In the genomic region with DNA sequence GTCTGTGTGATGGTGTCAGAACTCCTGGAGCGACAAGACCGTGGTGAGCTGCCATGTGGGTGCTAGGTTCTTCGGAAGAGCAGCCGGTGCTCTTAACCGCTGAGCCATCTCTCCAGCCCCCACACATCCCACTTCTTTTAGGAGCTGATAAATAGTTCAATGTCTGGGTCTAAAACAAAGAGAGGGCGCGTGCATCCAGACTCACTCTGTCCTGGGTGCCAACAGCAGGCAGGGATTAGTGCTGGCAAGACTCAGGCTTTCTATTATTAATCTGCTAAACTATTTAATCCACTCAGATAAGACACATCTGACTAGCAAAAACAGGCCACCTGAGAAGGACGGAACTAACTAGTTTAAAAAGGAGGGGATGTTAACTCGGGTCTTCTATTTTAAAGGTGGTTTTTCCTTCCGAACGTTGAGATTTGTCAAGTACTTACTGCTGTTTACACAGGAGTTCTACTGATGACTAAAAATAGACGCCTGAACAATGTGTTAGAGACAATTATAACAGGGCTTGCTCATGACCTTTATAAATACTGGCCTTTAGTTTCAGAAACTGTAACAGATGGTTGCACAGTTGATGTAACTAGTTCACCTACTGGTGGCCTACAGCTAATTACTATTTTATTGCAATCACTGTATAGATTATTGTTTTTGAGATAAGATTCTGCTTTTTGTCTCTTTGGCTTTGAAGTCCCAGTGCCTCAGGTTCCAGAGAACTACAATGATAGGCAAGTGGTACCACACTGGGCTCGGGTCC, we compare ENCODE assay signal across 20 mouse cellular contexts. TPM values are rescaled to one million over a fixed set of nuclear protein-coding genes. Genes with fewer than 3 reads are reported as not detected.
DNase-seq lines count a peak whose midpoint lies in the region; TF ChIP-seq lines count a peak whose summit lies in the region.
"Had no signal": no experiment of that assay in that cellular context is flagged by ENCODE, and none has a peak within 500 bp of the region (broad histone marks: within the 10 kb centered on the region; RNA-seq: fewer than 3 reads in every experiment).

No protein-coding gene starts in this region.

- H3ac ChIP-seq in myocyte (ENCODE audit: control insufficient read depth, insufficient read length) = no peak overlapping the region

- peaks cover 6% of the 10 kb centered on the region for H3K79me2 ChIP-seq in myocyte (ENCODE audit: control insufficient read depth, insufficient read depth)

- H3K4me1 ChIP-seq in heart, embryonic 10.5 days = peaks cover 40% of the 10 kb centered on the region
- H3K4me1 ChIP-seq in hindbrain, embryonic 10.5 days (replicated peaks) = peaks cover 29% of the 10 kb centered on the region

- H3K4me2 ChIP-seq in myocyte (ENCODE audit: low read depth) = peak overlapping the region; percentile 55

- H3K27me3 ChIP-seq in heart, embryonic 10.5 days (ENCODE audit: insufficient read depth, poor library complexity, severe bottlenecking) = no peaks in the 10 kb centered on the region
- H3K27me3 ChIP-seq in myocyte (ENCODE audit: control insufficient read depth, insufficient read depth, insufficient read length) = no peaks in the 10 kb centered on the region
- no peaks in the 10 kb centered on the region for H3K27me3 ChIP-seq in hindbrain, embryonic 10.5 days (ENCODE audit: insufficient read depth, poor library complexity, severe bottlenecking)

- intact Hi-C loops in gastrocnemius, adult 2 months (cut with DNase I) = no loop called here
- intact Hi-C loops in gastrocnemius, postnatal 14 days (cut with DNase I; ENCODE audit: low total_unique reads) = no loop called here
- intact Hi-C loops in left cerebral cortex, adult 2 months (cut with DNase I) = no loop called here

- peak overlapping the region; percentile 68 for H3K27ac ChIP-seq in gastrocnemius, adult 2 months
- no peak overlapping the region for H3K27ac ChIP-seq in left cerebral cortex, adult 2 months
- peak overlapping the region; percentile 70 for H3K27ac ChIP-seq in heart, embryonic 10.5 days
- H3K27ac ChIP-seq in hindbrain, embryonic 10.5 days = no peak overlapping the region
- H3K27ac ChIP-seq: forebrain, embryonic 10.5 days; midbrain, embryonic 10.5 days had no signal

- peaks cover 26% of the 10 kb centered on the region for H3K36me3 ChIP-seq in heart, embryonic 10.5 days
- peaks cover 9% of the 10 kb centered on the region for H3K36me3 ChIP-seq in myocyte (ENCODE audit: control insufficient read depth, insufficient read depth)
- H3K36me3 ChIP-seq in hindbrain, embryonic 10.5 days = peaks cover 46% of the 10 kb centered on the region

- 49% methylated on average over 13 of the region's 13 CpGs for WGBS in heart, embryonic 10.5 days
- 89% methylated on average over 13 of the region's 13 CpGs for WGBS in hindbrain, embryonic 10.5 days

- H3K4me3 ChIP-seq in gastrocnemius, adult 2 months = peak overlapping the region; percentile 46
- H3K4me3 ChIP-seq in left cerebral cortex, adult 2 months = 0 out of 2 replicates have a peak overlapping the region, but pooled peaks have one; percentile 2
- H3K4me3 ChIP-seq in heart, embryonic 10.5 days = peak overlapping the region; percentile 15; the same call in 1 of the 2 replicates
- H3K4me3 ChIP-seq in myocyte = no peak overlapping the region
- no peak overlapping the region for H3K4me3 ChIP-seq in hindbrain, embryonic 10.5 days
- H3K4me3 ChIP-seq: forebrain, embryonic 10.5 days; midbrain, embryonic 10.5 days had no signal

- DNase-seq in gastrocnemius, adult 2 months = no peak
- DNase-seq in gastrocnemius, postnatal 14 days = no peak
- no peak for DNase-seq in left cerebral cortex, adult 2 months (ENCODE audit: extremely low spot score in 1 of 2, low spot score in 2 of 2)
- DNase-seq in left cerebral cortex, adult 11 months (ENCODE audit: low spot score) = no peak
- no peak for DNase-seq in heart, embryonic 10.5 days (ENCODE audit: low spot score)
- no peak for DNase-seq in thymus, postnatal 0 days (ENCODE audit: low spot score)
- no peak for DNase-seq in hindbrain, embryonic 10.5 days (ENCODE audit: low spot score)
- DNase-seq: adrenal gland, postnatal 10 days; cerebellum, adult 9-11 months; gastrocnemius, postnatal 25 days; lung, postnatal 4 days had no signal

- no peak for TF ChIP-seq CTCF in gastrocnemius, adult 2 months (IDR thresholded peaks at IDR 0.05)
- no peak for TF ChIP-seq CTCF in left cerebral cortex, adult 2 months (IDR thresholded peaks at IDR 0.05)

- H3K9me3 ChIP-seq in heart, embryonic 10.5 days = no peaks in the 10 kb centered on the region
- H3K9me3 ChIP-seq in hindbrain, embryonic 10.5 days = no peaks in the 10 kb centered on the region
- H3K9me3 ChIP-seq: forebrain, embryonic 10.5 days; midbrain, embryonic 10.5 days had no signal

- TF ChIP-seq POLR2A in myocyte (IDR thresholded peaks at IDR 0.05; ENCODE audit: insufficient read length, low read depth) = no peak

TF ChIP-seq in myocyte, 11 proteins besides CTCF, POLR2A, EP300 and RAD21:
- TF ChIP-seq E2F4 (IDR thresholded peaks at IDR 0.05; ENCODE audit: insufficient read depth) (no peak), MYOG (IDR thresholded peaks at IDR 0.05; ENCODE audit: control insufficient read depth in 1 of 3, insufficient read depth in 1 of 3, insufficient read length in 2 of 3, low read depth in 2 of 3) (peak in 1 of 3 experiments; percentile 36)
TF ChIP-seq in myocyte: peak in this region for 1.

RNA-seq across cellular contexts. Expression of a gene that starts 10.5 kb away (rescaled TPM):
- 1 to 10 TPM; 3.4 to 3.7 TPM for total RNA-seq in gastrocnemius, adult 2 months (2021)
- total RNA-seq in gastrocnemius, postnatal 14 days (2021) = 1 to 10 TPM; 3.9 to 4.3 TPM
- 10 to 100 TPM; 52.8 to 57.0 TPM for total RNA-seq in left cerebral cortex, adult 2 months (2021)
- polyA plus RNA-seq in heart, embryonic 10.5 days (2016; fragmentation: Nextera tagmentation; extraction: Ambion mirVana) = 5.3 and 8.1 TPM in 2 replicates
- polyA plus RNA-seq in myocyte (2012; fragmentation: generic; extraction: Trizol) = 1.5 TPM
- polyA plus RNA-seq in thymus, postnatal 0 days (2015; fragmentation: Nextera tagmentation; extraction: Ambion mirVana) = 19.8 and 25.5 TPM in 2 replicates
- 4.6 and 6.1 TPM in 2 replicates for polyA plus RNA-seq in hindbrain, embryonic 10.5 days (2016; fragmentation: Nextera tagmentation; extraction: Ambion mirVana)

RNA-seq across cellular contexts. Expression of a gene that starts 17.5 kb away (rescaled TPM):
- total RNA-seq in gastrocnemius, adult 2 months (2021) = not detected
- total RNA-seq in gastrocnemius, postnatal 14 days (2021) = not detected
- under 1 TPM in 1 of 2 experiments, not detected in 1; 0.95 TPM for total RNA-seq in left cerebral cortex, adult 2 months (2021)
- not detected in 2 replicates for polyA plus RNA-seq in heart, embryonic 10.5 days (2016; fragmentation: Nextera tagmentation; extraction: Ambion mirVana)
- not detected for polyA plus RNA-seq in myocyte (2012; fragmentation: generic; extraction: Trizol)
- polyA plus RNA-seq in thymus, postnatal 0 days (2015; fragmentation: Nextera tagmentation; extraction: Ambion mirVana) = 191 and 212 TPM in 2 replicates
- polyA plus RNA-seq in hindbrain, embryonic 10.5 days (2016; fragmentation: Nextera tagmentation; extraction: Ambion mirVana) = not detected in 2 replicates
- total RNA-seq: adrenal gland, postnatal 10 days; gastrocnemius, postnatal 25 days; hematopoietic stem cell, adult 5-6 weeks; layer of hippocampus, adult 18-20 months; left cerebral cortex, postnatal 14 days had no signal
- polyA plus RNA-seq: forebrain, embryonic 10.5 days; inflammation-experienced regulatory T-cells, adult 6 months; kidney, embryonic 14.5 days; midbrain, embryonic 10.5 days; neural tube, embryonic 14.5 days had no signal

RNA-seq across cellular contexts. Expression of a gene that starts 56.9 kb away (rescaled TPM):
- total RNA-seq in gastrocnemius, adult 2 months (2021) = 1 to 10 TPM; 5.9 to 9.0 TPM
- 10 to 100 TPM; 11.3 to 12.6 TPM for total RNA-seq in gastrocnemius, postnatal 14 days (2021)
- total RNA-seq in left cerebral cortex, adult 2 months (2021) = 1 to 10 TPM; 3.7 to 3.9 TPM
- polyA plus RNA-seq in heart, embryonic 10.5 days (2016; fragmentation: Nextera tagmentation; extraction: Ambion mirVana) = 12.7 and 13.9 TPM in 2 replicates
- 6.5 TPM for polyA plus RNA-seq in myocyte (2012; fragmentation: generic; extraction: Trizol)
- 37.2 and 48.9 TPM in 2 replicates for polyA plus RNA-seq in thymus, postnatal 0 days (2015; fragmentation: Nextera tagmentation; extraction: Ambion mirVana)
- polyA plus RNA-seq in hindbrain, embryonic 10.5 days (2016; fragmentation: Nextera tagmentation; extraction: Ambion mirVana) = 3.0 and 3.5 TPM in 2 replicates

Comparison
In these comparisons a context has a peak if more than half of its experiments do, and no peak if none do; other contexts are left out.
1. H3K27ac ChIP-seq: peak in gastrocnemius, adult 2 months (single experiment) and heart, embryonic 10.5 days (single experiment); none in left cerebral cortex, adult 2 months (single experiment) and hindbrain, embryonic 10.5 days (single experiment).
2. H3K4me3 ChIP-seq: peak in gastrocnemius, adult 2 months (single experiment), left cerebral cortex, adult 2 months (single experiment) and heart, embryonic 10.5 days (single experiment); none in myocyte (single experiment) and hindbrain, embryonic 10.5 days (single experiment).
3. RNA of a gene that starts 17.5 kb away (polyA plus RNA-seq): 191 to 212 TPM in thymus, postnatal 0 days; not detected in myocyte (single experiment), not detected in heart, embryonic 10.5 days and not detected in hindbrain, embryonic 10.5 days; every median in the first group is over 100 times any median in the second.